Mouse (Mus musculus): Measurements from ENCODE around the gene Hoxd8.

DNA sequence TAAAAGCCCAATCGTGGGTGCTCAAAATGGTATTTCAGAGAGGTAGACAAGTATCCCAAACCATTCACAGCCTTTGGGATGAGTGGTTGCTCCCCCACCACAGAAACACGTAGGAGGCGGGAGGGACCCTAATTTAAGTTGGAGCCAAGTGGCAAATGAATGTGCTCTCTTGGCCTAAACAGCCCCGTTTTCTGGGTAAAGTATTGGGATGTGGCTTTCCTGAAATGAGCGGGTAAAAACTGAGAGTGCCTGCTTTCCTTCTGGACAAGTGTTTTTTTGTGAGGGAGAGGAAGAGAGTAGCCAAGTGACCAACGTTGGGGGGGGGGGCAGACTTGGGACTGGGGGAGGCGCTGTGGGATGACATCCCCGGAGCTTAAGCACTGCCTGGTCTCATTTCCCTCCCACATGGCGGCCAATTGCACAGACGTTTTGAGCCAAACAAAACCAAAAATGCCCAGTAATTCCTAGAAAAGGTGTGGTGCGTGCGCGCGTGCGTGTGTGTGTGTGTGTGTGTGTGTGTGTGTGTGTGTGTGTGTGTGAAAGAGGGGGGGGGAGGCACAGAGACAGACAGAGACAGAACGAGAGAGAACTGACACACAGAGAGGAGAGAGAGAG, 6.6 kb downstream of the Hoxd8 start:
- TF ChIP-seq POLR2A (IDR thresholded peaks at IDR 0.05; ENCODE audit: control insufficient read depth, extremely low read depth, insufficient read depth, low read length, poor library complexity): no peak
- TF ChIP-seq CTCF (IDR thresholded peaks at IDR 0.05; ENCODE audit: borderline replicate concordance, control insufficient read depth, extremely low read depth, insufficient read depth, low read length, poor library complexity): no peak
